Mouse (Mus musculus) hindbrain, embryonic 13.5 days (tissue): Measurements from ENCODE around the gene Olfr1151. TPM values are rescaled to one million over a fixed set of nuclear protein-coding genes. Genes with fewer than 3 reads are reported as not detected.

Experiments used
- ATAC-seq: fragments of 200-750 bp; cut with Nextera tagmentation; 2 replicates; pipeline ENCODE4 v1.8.0; 2017; ENCODE audit warnings: moderate TSS enrichment; ENCODE audit not compliant: low FRiP score
- H3K27ac ChIP-seq: fragments of 300-500 bp; sonication (generic); 2 replicates; pipeline ENCODE4 v1.5.1; 2015; ENCODE audit warnings: inconsistent platforms, mild to moderate bottlenecking, moderate library complexity
- H3K27me3 ChIP-seq: fragments of 300-500 bp; sonication (generic); 2 replicates; pipeline ENCODE4 v1.6.1; 2015; ENCODE audit warnings: mild to moderate bottlenecking, inconsistent platforms
- H3K36me3 ChIP-seq: fragments of 300-500 bp; sonication (generic); 2 replicates; pipeline ENCODE4 v1.6.1; 2015; ENCODE audit warnings: mild to moderate bottlenecking, inconsistent platforms
- H3K4me1 ChIP-seq: fragments of 300-500 bp; sonication (generic); replicated peaks from 2 replicates; pipeline ENCODE4 v1.6.1; 2015; ENCODE audit warnings: inconsistent platforms
- H3K4me2 ChIP-seq: fragments of 300-500 bp; sonication (generic); 2 replicates; pipeline ENCODE4 v1.6.1; 2015; ENCODE audit warnings: inconsistent platforms, mild to moderate bottlenecking, moderate library complexity
- H3K4me3 ChIP-seq: fragments of 300-500 bp; sonication (generic); 2 replicates; pipeline ENCODE4 v1.5.1; 2015; ENCODE audit warnings: mild to moderate bottlenecking, inconsistent platforms
- H3K9ac ChIP-seq: fragments of 300-500 bp; sonication (generic); 2 replicates; pipeline ENCODE4 v1.6.1; 2015; ENCODE audit warnings: mild to moderate bottlenecking, inconsistent platforms
- H3K9me3 ChIP-seq: fragments of 300-500 bp; sonication (generic); 2 replicates; pipeline ENCODE4 v1.6.1; 2016; ENCODE audit warnings: inconsistent platforms
- WGBS: fragments of 180-500 bp; shearing (Covaris S2); methylation state at CpG from one replicate; pipeline ENCODE4 v1.1.7; 2015; 5-methylcytosine and 5-hydroxymethylcytosine counted together
- polyA plus RNA-seq: library from polyadenylated mRNA; unstranded; fragments of >200 nt; fragmentation: Nextera tagmentation; extraction: Ambion mirVana; gene quantifications from 2 replicates; pipeline ENCODE4 v1.2.1, GENCODE M21; 2015

Gene Olfr1151
- not detected in 2 replicates for polyA plus RNA-seq

DNA sequence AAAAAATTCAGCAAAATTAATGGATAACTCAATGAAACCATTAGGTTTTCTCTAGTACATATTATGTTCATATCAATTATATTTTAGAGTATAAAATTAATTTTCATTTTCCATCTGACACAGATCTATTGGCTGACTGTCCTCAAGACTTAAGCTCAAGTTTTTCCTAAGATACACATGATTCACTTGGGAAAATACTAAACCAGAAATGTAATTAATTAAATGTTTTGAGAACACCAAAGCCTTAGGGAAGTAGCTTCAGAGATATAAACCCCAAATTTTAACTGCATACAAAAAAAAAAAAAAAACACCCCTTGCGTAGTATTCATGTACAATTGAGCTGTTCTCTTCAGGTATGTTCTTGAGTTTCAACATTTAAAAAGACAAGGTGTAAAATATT, at the start of gene Olfr1151:
Gene Olfr1151 (plus strand): TSS at position 301 of the 400 bp plus-strand sequence.
- H3K4me2 ChIP-seq = no peak within 1 kb of the TSS
- no peaks in the 10 kb centered on the region for H3K9me3 ChIP-seq
- H3K27ac ChIP-seq = no peak within 1 kb of the TSS
- H3K36me3 ChIP-seq = no peaks in the 10 kb centered on the region
- 95% methylated on average over 1 of the region's 1 CpGs for WGBS
- H3K4me3 ChIP-seq = no peak within 1 kb of the TSS
- no peak for ATAC-seq
- H3K4me1 ChIP-seq = no peaks in the 10 kb centered on the region
- H3K9ac ChIP-seq = no peak within 1 kb of the TSS
- no peaks in the 10 kb centered on the region for H3K27me3 ChIP-seq

DNA sequence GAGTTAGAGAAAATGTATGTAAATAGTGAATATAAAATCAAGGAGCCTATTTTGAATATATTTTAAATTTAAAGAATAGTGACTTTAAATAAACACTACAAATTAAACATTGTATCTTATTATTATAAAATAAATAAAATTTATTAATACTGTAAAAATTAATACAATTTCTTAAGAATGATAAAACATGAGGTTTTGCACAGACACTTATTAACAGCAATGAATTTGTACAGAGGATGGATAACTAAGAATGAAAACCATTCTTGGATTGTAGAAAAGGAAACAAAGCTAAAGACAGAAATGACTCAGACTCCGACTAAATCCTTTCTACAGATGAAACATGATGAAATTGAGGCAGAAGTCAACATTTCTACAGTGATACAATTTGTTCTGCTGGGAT, 46.1 kb upstream of the Olfr1151 start, which contains the start of gene Olfr1145:
Gene Olfr1145 (plus strand): TSS at position 301 of the 400 bp plus-strand sequence.
- no peak for ATAC-seq
- Histone ChIP-seq H3K4me3 (no peak within 1 kb of the TSS), H3K9ac (no peak within 1 kb of the TSS), H3K27ac (no peak within 1 kb of the TSS), H3K9me3 (no peaks in the 10 kb centered on the region), H3K36me3 (no peaks in the 10 kb centered on the region), H3K4me2 (no peak within 1 kb of the TSS), H3K4me1 (no peaks in the 10 kb centered on the region), H3K27me3 (no peaks in the 10 kb centered on the region)
- WGBS = 89% methylated on average over 1 of the region's 1 CpGs

DNA sequence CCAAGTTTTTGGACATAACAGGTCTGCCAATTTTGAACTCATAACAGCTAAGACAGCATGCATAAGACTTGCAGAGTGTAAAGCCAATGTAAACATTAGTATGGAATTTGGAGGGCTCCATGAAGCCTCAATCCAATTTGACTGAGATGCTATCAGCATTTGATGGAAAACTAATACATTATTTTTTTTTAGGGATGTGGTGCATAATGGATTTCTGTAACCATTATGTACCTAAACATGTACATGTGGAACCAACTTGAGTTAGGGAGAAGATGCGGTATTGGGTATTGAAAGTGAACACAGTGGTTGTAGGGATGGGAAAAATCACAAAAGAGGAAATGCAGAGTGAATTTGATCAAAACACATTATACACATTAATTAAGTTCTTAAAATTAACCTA, 25.4 kb upstream of the Olfr1151 start, which contains the start of gene Olfr1148:
Gene Olfr1148 (plus strand): TSS at position 301 of the 400 bp plus-strand sequence.
- Histone ChIP-seq H3K27me3 (no peaks in the 10 kb centered on the region), H3K27ac (no peak within 1 kb of the TSS), H3K4me1 (no peaks in the 10 kb centered on the region), H3K9ac (no peak within 1 kb of the TSS), H3K9me3 (no peaks in the 10 kb centered on the region), H3K36me3 (no peaks in the 10 kb centered on the region), H3K4me3 (no peak within 1 kb of the TSS), H3K4me2 (no peak within 1 kb of the TSS)
- 97% methylated on average over 1 of the region's 1 CpGs for WGBS
- no peak for ATAC-seq

DNA sequence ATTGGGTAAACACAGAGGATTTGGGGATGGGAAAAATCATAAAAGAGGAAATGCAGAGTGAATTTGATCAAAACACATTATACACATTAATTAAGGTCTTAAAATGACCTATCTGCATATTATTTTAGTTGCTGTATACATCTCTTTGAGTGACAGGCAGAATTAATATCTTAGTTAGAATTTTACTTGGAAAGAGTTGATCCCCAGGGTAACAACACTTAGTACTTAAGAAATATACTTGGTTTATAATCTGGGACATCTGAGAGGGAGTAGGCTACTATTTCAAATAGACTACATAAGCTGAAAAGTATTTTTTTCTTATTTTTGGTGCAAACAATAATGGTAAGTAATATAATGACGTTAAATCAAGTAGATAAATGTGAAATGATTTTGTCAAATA, 12.0 kb upstream of the Olfr1151 start, which contains the start of gene Olfr1150-ps1:
Gene Olfr1150-ps1 (plus strand): TSS at position 301 of the 400 bp plus-strand sequence.
- no peaks in the 10 kb centered on the region for H3K27me3 ChIP-seq
- H3K4me3 ChIP-seq = no peak within 1 kb of the TSS
- WGBS = 93% methylated on average over 1 of the region's 1 CpGs
- no peak within 1 kb of the TSS for H3K9ac ChIP-seq
- H3K4me2 ChIP-seq = no peak within 1 kb of the TSS
- no peaks in the 10 kb centered on the region for H3K9me3 ChIP-seq
- ATAC-seq = no peak
- H3K4me1 ChIP-seq = no peaks in the 10 kb centered on the region
- H3K36me3 ChIP-seq = no peaks in the 10 kb centered on the region
- no peak within 1 kb of the TSS for H3K27ac ChIP-seq

DNA sequence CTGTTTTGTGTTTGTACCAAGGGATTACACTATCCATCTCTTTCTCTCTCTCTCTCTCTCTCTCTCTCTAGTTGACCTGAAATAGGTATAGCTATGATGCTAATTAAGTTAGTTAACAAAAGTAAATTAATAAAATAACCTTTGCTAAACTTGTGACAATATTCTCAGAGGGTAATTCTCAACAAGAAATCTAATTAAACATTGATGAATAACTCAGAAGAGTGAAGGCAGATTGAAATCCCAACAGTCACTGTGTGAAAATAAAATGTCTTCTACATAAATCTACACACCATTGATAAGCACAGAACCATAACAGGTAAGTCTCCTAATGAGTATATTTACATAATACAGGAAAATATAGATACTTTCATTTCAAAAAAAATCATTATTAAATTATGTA, 10.5 kb downstream of the Olfr1151 start, which contains the start of gene Olfr1152:
Gene Olfr1152 (plus strand): TSS at position 301 of the 400 bp plus-strand sequence.
- H3K4me3 ChIP-seq = no peak within 1 kb of the TSS
- no peaks in the 10 kb centered on the region for H3K4me1 ChIP-seq
- no peak within 1 kb of the TSS for H3K27ac ChIP-seq
- H3K9me3 ChIP-seq = no peaks in the 10 kb centered on the region
- no peaks in the 10 kb centered on the region for H3K36me3 ChIP-seq
- no peak within 1 kb of the TSS for H3K4me2 ChIP-seq
- no peak within 1 kb of the TSS for H3K9ac ChIP-seq
- no peak for ATAC-seq
- no peaks in the 10 kb centered on the region for H3K27me3 ChIP-seq

DNA sequence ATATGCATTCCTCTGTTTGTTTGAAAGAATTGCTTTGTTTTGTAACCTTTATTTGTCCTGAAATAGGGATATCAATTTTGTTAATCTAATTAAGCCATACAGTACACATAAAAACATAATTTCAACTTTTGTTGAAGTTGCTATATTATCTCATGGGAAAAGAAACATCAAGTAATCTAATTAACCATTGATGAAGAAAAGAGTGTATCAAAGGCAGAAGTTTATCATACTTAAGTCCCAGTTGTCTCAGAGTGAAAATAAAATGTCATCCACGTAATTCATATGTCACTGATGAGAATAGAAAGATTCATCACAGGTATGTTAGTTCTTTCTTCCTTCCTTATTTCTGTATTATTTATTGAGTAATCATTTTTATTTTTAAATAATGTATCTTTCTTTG, 39.0 kb downstream of the Olfr1151 start, which contains the start of gene Olfr1153:
Gene Olfr1153 (plus strand): TSS at position 301 of the 400 bp plus-strand sequence.
- H3K36me3 ChIP-seq = no peaks in the 10 kb centered on the region
- H3K27me3 ChIP-seq = no peaks in the 10 kb centered on the region
- 74% methylated on average over 1 of the region's 1 CpGs for WGBS
- no peak within 1 kb of the TSS for H3K4me2 ChIP-seq
- H3K9me3 ChIP-seq = no peaks in the 10 kb centered on the region
- no peak for ATAC-seq
- no peak within 1 kb of the TSS for H3K4me3 ChIP-seq
- no peak within 1 kb of the TSS for H3K27ac ChIP-seq
- H3K9ac ChIP-seq = no peak within 1 kb of the TSS
- H3K4me1 ChIP-seq = no peaks in the 10 kb centered on the region

DNA sequence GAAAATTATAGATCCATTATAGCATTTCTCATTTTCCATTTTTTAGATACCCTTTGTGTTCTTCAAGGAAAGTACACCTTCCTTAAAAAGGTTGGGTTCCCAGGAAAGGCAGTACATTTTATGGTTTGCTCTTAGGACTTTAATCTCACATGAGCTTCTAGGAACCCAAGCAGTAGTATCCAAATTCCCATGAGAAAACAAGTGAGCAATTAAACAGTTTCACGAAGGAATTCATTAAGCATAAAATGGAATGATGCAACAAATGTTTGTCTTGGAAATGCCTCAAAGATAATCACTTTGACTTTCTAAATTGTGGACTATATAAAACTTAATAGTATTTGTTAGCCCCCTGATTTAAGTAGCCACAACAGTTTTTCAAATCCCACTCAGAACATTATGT, 49.4 kb downstream of the Olfr1151 start, which contains the start of gene Olfr1154:
Gene Olfr1154 (minus strand): TSS at position 101 of the 400 bp plus-strand sequence.
- no peak within 1 kb of the TSS for H3K27ac ChIP-seq
- H3K27me3 ChIP-seq = no peaks in the 10 kb centered on the region
- H3K9ac ChIP-seq = no peak within 1 kb of the TSS
- WGBS = 90% methylated on average over 1 of the region's 1 CpGs
- H3K36me3 ChIP-seq = no peaks in the 10 kb centered on the region
- no peak for ATAC-seq
- H3K4me2 ChIP-seq = no peak within 1 kb of the TSS
- H3K9me3 ChIP-seq = no peaks in the 10 kb centered on the region
- no peak within 1 kb of the TSS for H3K4me3 ChIP-seq
- H3K4me1 ChIP-seq = no peaks in the 10 kb centered on the region

Other genes with a start within 250 kb of the Olfr1151 start
- gene Olfr1130, start 249.7 kb upstream of the Olfr1151 start, polyA plus RNA-seq = not detected in 2 replicates
- not detected in 2 replicates for gene Olfr1131, start 228.8 kb upstream of the Olfr1151 start, polyA plus RNA-seq
- gene Olfr1132, start 218.3 kb upstream of the Olfr1151 start, polyA plus RNA-seq = not detected in 2 replicates
- gene Olfr1133, start 208.5 kb upstream of the Olfr1151 start, polyA plus RNA-seq = not detected in 2 replicates
- gene Olfr1134, start 197.4 kb upstream of the Olfr1151 start, polyA plus RNA-seq = not detected in 2 replicates
- not detected in 2 replicates for gene Olfr1135, start 182.2 kb upstream of the Olfr1151 start, polyA plus RNA-seq
- gene Olfr1136, start 161.9 kb upstream of the Olfr1151 start, polyA plus RNA-seq = not detected in 2 replicates
- gene Olfr1137, start 142.7 kb upstream of the Olfr1151 start, polyA plus RNA-seq = not detected in 2 replicates
- not detected in 2 replicates for gene Olfr1138, start 115.9 kb upstream of the Olfr1151 start, polyA plus RNA-seq
- gene Olfr1140, start 112.1 kb upstream of the Olfr1151 start, polyA plus RNA-seq = not detected in 2 replicates
- not detected in 2 replicates for gene Olfr1141, start 101.9 kb upstream of the Olfr1151 start, polyA plus RNA-seq
- not detected in 2 replicates for gene Olfr152, start 76.4 kb upstream of the Olfr1151 start, polyA plus RNA-seq
- gene Olfr1143, start 55.3 kb upstream of the Olfr1151 start, polyA plus RNA-seq = not detected in 2 replicates
- gene Olfr1145, start 46.0 kb upstream of the Olfr1151 start, polyA plus RNA-seq = not detected in 2 replicates
- gene Olfr1148, start 25.3 kb upstream of the Olfr1151 start, polyA plus RNA-seq = not detected in 2 replicates
- gene Olfr1150-ps1, start 11.9 kb upstream of the Olfr1151 start, polyA plus RNA-seq = not detected in 2 replicates
- gene Olfr1152, start 10.6 kb downstream of the Olfr1151 start, polyA plus RNA-seq = not detected in 2 replicates
- not detected in 2 replicates for gene Olfr1153, start 39.1 kb downstream of the Olfr1151 start, polyA plus RNA-seq
- gene Olfr1154, start 49.3 kb downstream of the Olfr1151 start, polyA plus RNA-seq = not detected in 2 replicates
- gene Olfr1155, start 89.3 kb downstream of the Olfr1151 start, polyA plus RNA-seq = not detected in 2 replicates
- not detected in 2 replicates for gene Olfr1156, start 97.2 kb downstream of the Olfr1151 start, polyA plus RNA-seq
- gene Olfr1157, start 112.4 kb downstream of the Olfr1151 start, polyA plus RNA-seq = not detected in 2 replicates
- not detected in 2 replicates for gene Olfr74, start 118.8 kb downstream of the Olfr1151 start, polyA plus RNA-seq
- not detected in 2 replicates for gene Olfr1158, start 134.3 kb downstream of the Olfr1151 start, polyA plus RNA-seq
- gene Olfr1160, start 152.4 kb downstream of the Olfr1151 start, polyA plus RNA-seq = not detected in 2 replicates
- gene Olfr1161, start 166.9 kb downstream of the Olfr1151 start, polyA plus RNA-seq = not detected in 2 replicates
- not detected in 2 replicates for gene Olfr73, start 181.8 kb downstream of the Olfr1151 start, polyA plus RNA-seq
- not detected in 2 replicates for gene Olfr1162, start 195.3 kb downstream of the Olfr1151 start, polyA plus RNA-seq
- gene Olfr1163, start 216.0 kb downstream of the Olfr1151 start, polyA plus RNA-seq = not detected in 2 replicates
- gene Olfr1164, start 238.1 kb downstream of the Olfr1151 start, polyA plus RNA-seq = not detected in 2 replicates